Mouse (Mus musculus): ENCODE measurements around the gene Tlcd1. TPM values are rescaled to one million over a fixed set of nuclear protein-coding genes. Genes with fewer than 3 reads are reported as not detected.
"Not testable (repeated sequence)": the region's sequence is repeated elsewhere in the genome, so short reads cannot be mapped to it uniquely, and the experiment has no call there.

The Tlcd1 gene
- polyA plus RNA-seq, 1 experiment from 2014 or later, result 14.2 TPM

DNA sequence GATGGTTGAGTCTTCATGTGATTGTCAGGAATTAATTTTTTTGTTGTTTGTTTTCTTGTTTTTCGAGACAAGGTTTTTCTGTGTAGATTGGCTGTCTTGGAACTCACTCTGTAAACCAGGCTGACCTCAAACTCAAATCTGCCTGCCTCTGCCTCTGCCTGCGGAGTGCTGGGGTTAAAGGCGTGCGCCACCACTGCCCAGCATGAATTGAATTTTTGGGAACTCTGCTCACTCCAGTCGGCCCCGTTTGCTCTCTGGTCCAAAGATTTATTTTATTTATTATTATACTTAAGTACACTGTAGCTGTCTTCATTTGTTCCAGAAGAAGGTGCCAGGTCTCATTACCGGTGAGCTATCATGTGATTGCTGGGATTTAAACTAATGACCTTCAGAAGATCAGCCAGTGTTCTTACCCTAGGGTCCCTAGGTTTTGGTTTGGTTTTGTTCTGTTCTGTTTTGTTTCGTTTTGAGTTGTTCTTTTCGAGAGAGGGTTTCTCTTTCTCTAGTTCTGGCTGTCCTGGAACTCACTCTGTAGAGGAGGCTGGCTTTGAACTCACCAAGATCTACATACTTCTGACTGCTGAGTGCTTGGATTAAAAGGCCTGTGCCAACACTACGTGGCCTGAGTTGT lies 7.5 kb downstream of the Tlcd1 start:
- no peak overlapping the region for H3K27ac ChIP-seq (ENCODE audit: low read length)
- no peak for ATAC-seq (replicated peaks; ENCODE audit: extremely low read depth, insufficient read depth, low FRiP score)
- 45% methylated on average over 10 of the region's 10 CpGs for WGBS
- H3K4me2 ChIP-seq (ENCODE audit: low read depth, low read length), result peak overlapping the region; percentile 59
- peaks cover 33% of the 10 kb centered on the region for H3K4me1 ChIP-seq (ENCODE audit: control insufficient read depth, insufficient read depth, low read length)
- peak overlapping the region; percentile 39 for H3K9ac ChIP-seq (ENCODE audit: low read length)
- H3K36me3 ChIP-seq (ENCODE audit: control insufficient read depth, insufficient read depth), result peaks cover 23% of the 10 kb centered on the region
- H3K4me3 ChIP-seq (ENCODE audit: low read length), result peak overlapping the region; percentile 96
- H3K27me3 ChIP-seq (ENCODE audit: control insufficient read depth, insufficient read depth, low read length), result no peaks in the 10 kb centered on the region
- H3K9me3 ChIP-seq (replicated peaks; ENCODE audit: control insufficient read depth, low read length), result no peaks in the 10 kb centered on the region

DNA sequence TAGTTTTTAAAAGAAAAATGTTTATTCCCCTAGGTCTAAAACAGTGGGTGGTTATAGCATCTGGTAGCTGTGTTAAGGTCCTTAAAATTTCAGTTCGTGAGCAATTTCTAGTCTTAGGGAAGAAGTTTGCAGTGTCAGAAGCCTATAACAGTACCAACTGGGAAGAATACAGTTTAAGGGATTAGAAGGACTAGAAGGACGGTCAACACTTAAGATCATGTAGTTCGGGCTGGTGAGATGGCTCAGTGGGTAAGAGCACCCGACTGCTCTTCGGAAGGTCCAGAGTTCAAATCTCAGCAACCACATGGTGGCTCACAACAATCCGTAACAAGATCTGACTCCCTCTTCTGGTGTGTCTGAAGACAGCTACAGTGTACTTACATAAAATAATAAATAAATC lies 8.2 kb downstream of the Tlcd1 start:
- H3K27ac ChIP-seq (ENCODE audit: low read length); H3K4me2 ChIP-seq (ENCODE audit: low read depth, low read length); ATAC-seq (replicated peaks; ENCODE audit: extremely low read depth, insufficient read depth, low FRiP score); H3K27me3 ChIP-seq (ENCODE audit: control insufficient read depth, insufficient read depth, low read length); H3K9me3 ChIP-seq (replicated peaks; ENCODE audit: control insufficient read depth, low read length); H3K4me3 ChIP-seq (ENCODE audit: low read length); H3K9ac ChIP-seq (ENCODE audit: low read length): not testable (repeated sequence)
- Histone ChIP-seq H3K4me1 (ENCODE audit: control insufficient read depth, insufficient read depth, low read length) (peaks cover 31% of the 10 kb centered on the region), H3K36me3 (ENCODE audit: control insufficient read depth, insufficient read depth) (peaks cover 21% of the 10 kb centered on the region)
- 88% methylated on average over 6 of the region's 6 CpGs for WGBS

DNA sequence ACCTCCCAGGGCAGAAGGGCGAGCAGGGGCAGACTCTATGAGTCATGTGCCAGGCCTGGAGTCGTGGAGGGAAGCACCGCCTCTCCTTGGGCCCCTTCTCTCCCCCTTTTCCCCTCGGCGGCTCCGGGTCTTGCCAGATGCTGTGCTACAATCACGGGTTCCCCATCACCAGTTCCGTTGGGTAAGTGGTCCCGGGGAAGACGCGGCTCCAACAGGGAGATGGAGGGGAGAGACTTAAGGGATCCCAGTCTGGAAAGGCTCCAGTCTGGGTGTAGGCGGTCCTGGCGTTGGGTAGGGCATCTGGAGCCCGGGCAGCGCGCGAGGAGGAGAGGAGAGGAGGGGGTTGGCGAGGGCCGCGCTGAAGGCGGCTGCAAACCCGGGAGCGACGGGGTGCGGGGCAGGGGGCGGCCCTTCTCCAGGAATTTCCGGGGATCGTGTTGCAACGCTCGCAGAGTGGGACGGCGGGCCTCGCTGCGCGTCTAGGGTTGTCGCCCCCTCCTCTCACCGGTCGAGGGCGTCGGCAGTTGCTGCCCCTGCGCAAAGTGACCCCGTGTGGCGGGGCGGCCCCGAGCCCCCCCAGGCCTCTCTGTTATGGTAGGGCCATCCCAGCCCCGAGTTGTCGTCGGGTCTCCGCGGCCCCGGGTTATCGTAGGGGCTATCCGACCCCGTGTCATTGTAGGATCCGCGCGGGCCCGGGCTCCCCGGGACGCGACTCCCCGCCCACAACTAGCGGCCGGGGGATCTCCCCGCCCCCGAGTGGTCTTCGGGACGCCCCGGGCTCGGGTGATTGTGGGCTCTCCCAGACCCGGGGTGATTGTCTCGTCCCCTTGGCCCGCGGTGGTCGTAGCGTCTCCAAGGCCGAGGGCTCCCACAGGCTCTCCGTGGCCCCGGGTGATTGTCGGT lies 12.1 kb downstream of the Tlcd1 start, which contains the start of gene Rab34:
Gene Rab34 (plus strand): TSS at position 100 of the 903 bp plus-strand sequence.
- H3K9ac ChIP-seq (ENCODE audit: low read length), result peak within 1 kb of the TSS; percentile 82
- under 1% methylated on average over 76 of the region's 80 CpGs for WGBS
- H3K27me3 ChIP-seq (ENCODE audit: control insufficient read depth, insufficient read depth, low read length), result no peaks in the 10 kb centered on the region
- H3K4me2 ChIP-seq (ENCODE audit: low read depth, low read length), result peak within 1 kb of the TSS; percentile 79
- peak within 1 kb of the TSS; percentile 64 for H3K4me3 ChIP-seq (ENCODE audit: low read length)
- peaks cover 21% of the 10 kb centered on the region for H3K4me1 ChIP-seq (ENCODE audit: control insufficient read depth, insufficient read depth, low read length)
- H3K27ac ChIP-seq (ENCODE audit: low read length), result peak within 1 kb of the TSS; percentile 90
- H3K36me3 ChIP-seq (ENCODE audit: control insufficient read depth, insufficient read depth), result peaks cover 16% of the 10 kb centered on the region
- H3K9me3 ChIP-seq (replicated peaks; ENCODE audit: control insufficient read depth, low read length), result no peaks in the 10 kb centered on the region
- peak; percentile 81 for ATAC-seq (replicated peaks; ENCODE audit: extremely low read depth, insufficient read depth, low FRiP score)

DNA sequence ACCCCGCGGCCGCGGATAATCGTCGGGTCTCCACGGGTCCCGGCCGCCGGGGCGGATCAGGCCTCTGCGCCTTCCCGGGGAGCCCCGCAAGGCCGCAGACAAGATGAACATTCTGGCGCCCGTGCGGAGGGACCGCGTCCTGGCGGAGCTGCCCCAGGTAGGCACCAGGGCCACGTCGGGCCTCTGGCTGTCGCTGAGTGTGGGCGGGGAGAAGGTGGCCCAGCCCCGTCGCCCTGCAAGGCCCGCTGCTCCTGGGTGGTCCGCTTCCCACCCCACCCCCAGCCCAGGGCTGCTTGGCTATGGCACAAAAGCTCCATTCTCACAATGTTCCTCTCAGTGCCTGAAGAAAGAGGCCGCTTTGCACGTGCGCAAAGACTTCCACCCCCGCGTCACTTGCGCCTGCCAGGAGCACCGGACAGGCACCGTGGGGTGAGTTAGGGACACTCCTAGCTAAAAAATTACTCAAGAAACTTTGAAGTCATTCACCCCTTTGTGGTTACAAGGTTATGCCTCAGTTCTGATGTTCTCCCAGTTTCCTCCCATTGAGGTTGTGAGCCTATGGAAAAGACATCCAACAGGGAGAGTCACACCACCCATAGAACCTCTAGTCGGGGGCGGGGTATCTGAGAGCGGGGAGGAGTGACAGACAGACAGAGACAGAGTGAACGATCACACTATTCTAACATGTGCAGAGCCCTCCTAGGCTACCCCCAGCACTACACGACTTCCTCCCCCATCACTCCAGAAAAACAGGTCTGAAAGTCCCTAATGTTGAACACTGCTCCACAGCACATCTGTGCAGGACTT lies 12.9 kb downstream of the Tlcd1 start:
- Histone ChIP-seq H3K27ac (ENCODE audit: low read length) (peak overlapping the region; percentile 90), H3K4me2 (ENCODE audit: low read depth, low read length) (peak overlapping the region; percentile 79), H3K27me3 (ENCODE audit: control insufficient read depth, insufficient read depth, low read length) (no peaks in the 10 kb centered on the region), H3K9me3 (replicated peaks; ENCODE audit: control insufficient read depth, low read length) (no peaks in the 10 kb centered on the region), H3K9ac (ENCODE audit: low read length) (peak overlapping the region; percentile 82), H3K4me3 (ENCODE audit: low read length) (peak overlapping the region; percentile 64), H3K4me1 (ENCODE audit: control insufficient read depth, insufficient read depth, low read length) (peaks cover 16% of the 10 kb centered on the region), H3K36me3 (ENCODE audit: control insufficient read depth, insufficient read depth) (peaks cover 16% of the 10 kb centered on the region)
- 2% methylated on average over 42 of the region's 42 CpGs for WGBS
- peak; percentile 78 for ATAC-seq (replicated peaks; ENCODE audit: extremely low read depth, insufficient read depth, low FRiP score)

DNA sequence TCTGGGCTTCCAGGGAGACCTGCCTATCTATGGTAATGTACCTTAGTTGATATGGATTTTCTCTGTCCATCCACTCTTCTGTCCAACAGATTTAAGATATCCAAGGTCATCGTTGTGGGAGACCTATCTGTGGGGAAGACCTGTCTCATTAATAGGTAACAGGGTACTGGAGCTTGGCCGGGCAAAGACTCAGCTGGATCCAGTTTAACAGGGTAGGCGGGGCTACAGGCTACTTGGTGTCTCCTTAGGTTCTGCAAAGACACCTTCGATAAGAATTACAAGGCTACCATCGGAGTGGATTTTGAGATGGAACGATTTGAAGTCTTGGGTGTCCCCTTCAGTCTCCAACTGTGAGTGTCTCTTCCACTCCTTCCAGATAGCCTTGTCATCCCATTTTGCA lies 13.5 kb downstream of the Tlcd1 start:
- ATAC-seq (replicated peaks; ENCODE audit: extremely low read depth, insufficient read depth, low FRiP score), result no peak
- H3K4me1 ChIP-seq (ENCODE audit: control insufficient read depth, insufficient read depth, low read length), result peaks cover 19% of the 10 kb centered on the region
- no peak overlapping the region for H3K27ac ChIP-seq (ENCODE audit: low read length)
- peaks cover 16% of the 10 kb centered on the region for H3K36me3 ChIP-seq (ENCODE audit: control insufficient read depth, insufficient read depth)
- H3K4me2 ChIP-seq (ENCODE audit: low read depth, low read length), result peak overlapping the region; percentile 79; the same call in 1 of the 2 replicates
- WGBS, result 74% methylated on average over 6 of the region's 6 CpGs
- H3K9ac ChIP-seq (ENCODE audit: low read length), result no peak overlapping the region
- no peaks in the 10 kb centered on the region for H3K27me3 ChIP-seq (ENCODE audit: control insufficient read depth, insufficient read depth, low read length)
- no peak overlapping the region for H3K4me3 ChIP-seq (ENCODE audit: low read length)
- H3K9me3 ChIP-seq (replicated peaks; ENCODE audit: control insufficient read depth, low read length), result no peaks in the 10 kb centered on the region

DNA sequence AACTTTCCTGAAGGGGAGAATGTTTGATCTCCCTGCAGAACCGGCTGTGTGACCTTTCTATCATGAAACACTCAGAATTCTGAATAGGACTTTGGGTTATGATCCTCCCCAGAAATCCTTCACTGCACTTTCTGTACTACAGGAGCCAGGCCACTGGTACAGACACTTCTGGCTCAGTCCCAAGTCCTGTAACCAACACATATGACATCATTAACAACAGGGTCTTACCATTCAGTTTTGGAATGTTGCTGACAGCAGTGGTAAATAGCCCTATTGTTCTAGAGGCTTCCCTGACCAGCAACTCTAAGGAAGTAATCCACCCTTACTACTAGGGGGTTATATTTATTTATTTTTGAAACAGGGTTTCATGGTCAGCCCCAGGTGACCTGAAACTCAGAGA lies 16.6 kb downstream of the Tlcd1 start, which contains the start of gene Proca1:
Gene Proca1 (plus strand): TSS at position 280 of the 400 bp plus-strand sequence.
- H3K4me1 ChIP-seq (ENCODE audit: control insufficient read depth, insufficient read depth, low read length), result peaks cover 18% of the 10 kb centered on the region
- H3K4me3 ChIP-seq (ENCODE audit: low read length), result no peak within 1 kb of the TSS
- H3K27ac ChIP-seq (ENCODE audit: low read length), result no peak within 1 kb of the TSS
- H3K27me3 ChIP-seq (ENCODE audit: control insufficient read depth, insufficient read depth, low read length), result no peaks in the 10 kb centered on the region
- no peak within 1 kb of the TSS for H3K9ac ChIP-seq (ENCODE audit: low read length)
- ATAC-seq (replicated peaks; ENCODE audit: extremely low read depth, insufficient read depth, low FRiP score), result no peak
- H3K36me3 ChIP-seq (ENCODE audit: control insufficient read depth, insufficient read depth), result peaks cover 16% of the 10 kb centered on the region
- no peaks in the 10 kb centered on the region for H3K9me3 ChIP-seq (replicated peaks; ENCODE audit: control insufficient read depth, low read length)
- peak within 1 kb of the TSS; percentile 70; the same call in 1 of the 2 replicates for H3K4me2 ChIP-seq (ENCODE audit: low read depth, low read length)
- WGBS, result 48% methylated on average over 1 of the region's 1 CpGs

DNA sequence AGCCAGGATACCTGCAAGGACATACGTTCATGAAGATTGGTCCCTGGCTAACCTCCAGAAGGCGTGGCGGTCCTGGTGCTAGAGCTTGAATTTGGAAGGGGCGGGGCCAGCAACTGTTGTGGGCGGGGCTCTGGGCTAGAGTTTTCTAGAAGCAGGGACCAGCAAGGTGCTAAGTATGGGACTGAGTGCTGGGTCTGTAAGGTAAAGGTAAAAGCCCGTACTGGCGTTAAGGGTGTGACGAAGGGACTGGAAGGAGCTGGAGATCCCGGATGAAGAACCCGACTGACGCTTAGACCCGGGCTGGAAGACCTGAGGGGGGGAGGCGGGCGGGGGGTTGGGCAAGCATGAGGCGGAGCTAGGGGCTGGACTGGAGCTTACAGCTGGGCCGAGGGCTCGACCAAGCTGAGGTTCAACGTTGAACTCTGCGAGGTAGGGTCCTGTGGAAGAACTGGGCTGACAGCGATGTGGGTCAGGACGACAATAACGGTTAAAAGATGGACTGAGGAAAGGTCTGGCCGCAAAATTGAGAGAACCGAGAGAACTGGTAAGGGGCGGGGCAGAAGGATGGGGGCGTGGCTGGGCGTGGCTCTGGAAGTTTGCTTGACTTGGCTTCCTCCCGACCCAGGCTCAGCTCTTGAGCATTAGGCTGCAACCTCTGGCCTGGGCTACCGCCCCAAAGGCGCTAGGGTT lies 18.0 kb downstream of the Tlcd1 start:
- 3% methylated on average over 30 of the region's 30 CpGs for WGBS
- no peak overlapping the region for H3K27ac ChIP-seq (ENCODE audit: low read length)

DNA sequence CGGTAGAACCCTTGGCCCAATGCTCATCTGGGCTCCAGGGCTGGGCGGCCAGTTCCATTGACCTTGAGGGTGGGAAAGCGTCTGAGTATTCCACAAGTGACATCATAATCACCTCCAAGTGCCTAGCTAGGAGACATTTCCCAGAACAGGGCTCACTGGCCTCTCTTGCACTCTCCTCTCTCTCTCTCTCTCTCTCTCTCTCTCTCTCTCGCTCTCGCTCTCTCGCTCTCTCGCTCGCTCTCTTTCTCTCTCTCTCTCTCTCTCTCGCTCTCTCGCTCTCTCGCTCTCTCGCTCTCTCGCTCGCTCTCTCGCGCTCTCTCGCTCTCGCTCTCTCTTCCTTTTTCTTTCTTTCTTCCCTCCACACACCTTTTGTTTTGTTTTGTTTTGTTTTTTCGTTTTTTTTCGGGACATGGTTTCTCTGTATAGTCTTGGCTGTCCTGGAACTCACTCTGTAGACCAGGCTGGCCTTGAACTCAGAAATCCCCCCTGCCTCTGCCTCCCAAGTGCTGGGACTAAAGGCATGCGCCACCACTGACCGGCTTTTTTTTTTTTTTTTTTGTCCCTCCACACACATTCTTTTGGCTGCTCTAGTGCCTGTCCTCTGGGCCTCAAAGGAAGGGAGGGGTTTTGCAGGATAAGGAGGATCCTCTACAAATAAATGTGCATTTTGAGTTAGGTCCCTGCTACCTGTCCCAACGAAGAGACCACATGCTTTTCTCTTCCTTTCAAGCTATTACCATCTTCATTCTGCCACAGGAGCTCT lies 18.8 kb downstream of the Tlcd1 start:
- 48% methylated on average over 22 of the region's 23 CpGs for WGBS

More for the DNA sequence above, 18.0 kb downstream of the Tlcd1 start:
- peak overlapping the region; percentile 70 for H3K9ac ChIP-seq (ENCODE audit: low read length)
- peak overlapping the region; percentile 57 for H3K4me3 ChIP-seq (ENCODE audit: low read length)
- no peaks in the 10 kb centered on the region for H3K9me3 ChIP-seq (replicated peaks; ENCODE audit: control insufficient read depth, low read length)
- ATAC-seq (replicated peaks; ENCODE audit: extremely low read depth, insufficient read depth, low FRiP score), result peak; percentile 73
- peaks cover 11% of the 10 kb centered on the region; the same call in 1 of the 2 replicates for H3K4me1 ChIP-seq (ENCODE audit: control insufficient read depth, insufficient read depth, low read length)
- peak overlapping the region; percentile 70 for H3K4me2 ChIP-seq (ENCODE audit: low read depth, low read length)
- H3K36me3 ChIP-seq (ENCODE audit: control insufficient read depth, insufficient read depth), result peaks cover 16% of the 10 kb centered on the region
- no peaks in the 10 kb centered on the region for H3K27me3 ChIP-seq (ENCODE audit: control insufficient read depth, insufficient read depth, low read length)

More for the DNA sequence above, 18.8 kb downstream of the Tlcd1 start:
- Histone ChIP-seq H3K4me1 (ENCODE audit: control insufficient read depth, insufficient read depth, low read length) (peaks cover 7% of the 10 kb centered on the region; the same call in 1 of the 2 replicates), H3K27me3 (ENCODE audit: control insufficient read depth, insufficient read depth, low read length) (no peaks in the 10 kb centered on the region), H3K9ac (ENCODE audit: low read length) (peak overlapping the region; percentile 70), H3K36me3 (ENCODE audit: control insufficient read depth, insufficient read depth) (peaks cover 16% of the 10 kb centered on the region), H3K4me2 (ENCODE audit: low read depth, low read length) (peak overlapping the region; percentile 70), H3K4me3 (ENCODE audit: low read length) (peak overlapping the region; percentile 57), H3K27ac (ENCODE audit: low read length) (no peak overlapping the region), H3K9me3 (replicated peaks; ENCODE audit: control insufficient read depth, low read length) (no peaks in the 10 kb centered on the region)
- ATAC-seq (replicated peaks; ENCODE audit: extremely low read depth, insufficient read depth, low FRiP score), result no peak

Measured in heart, embryonic 16.5 days (tissue).